Mouse (Mus musculus) MEL (cell line): ENCODE measurements at regions not wholly inside any gene's neighbourhood (a gene's known extent, or its start where the extent isn't known, plus 50 kb on each side); places are given as distances from the start of the nearest gene placed in this dataset.

Experiments used
- DNase-seq: peaks from one replicate; pipeline ENCODE4 v3.0.0; 2011; ENCODE audit warnings: low read depth, low spot score
- H3K27ac ChIP-seq: 2 replicates; pipeline ENCODE4 v1.5.1; 2012; ENCODE audit warnings: low read depth, mild to moderate bottlenecking, control low read depth, low read length, moderate library complexity; ENCODE audit not compliant: control insufficient read depth
- H3K27me3 ChIP-seq, 2 experiments: fragments of 150-350 bp in 1 of 2; sonication (generic) in 1 of 2; 2 replicates each; pipeline ENCODE4 v1.6.1; 2012; ENCODE audit warnings: low read length in 2 of 2, mild to moderate bottlenecking in 2 of 2, improper control_type of control experiment in 1 of 2, moderate library complexity in 1 of 2; ENCODE audit not compliant: insufficient read depth in 2 of 2, control insufficient read depth in 1 of 2
- H3K36me3 ChIP-seq, 2 experiments: 2 replicates each; pipeline ENCODE4 v1.6.1; 2012 to 2014; ENCODE audit warnings: low read length in 2 of 2, improper control_type of control experiment in 1 of 2, inconsistent platforms in 1 of 2, mild to moderate bottlenecking in 1 of 2; ENCODE audit not compliant: insufficient read depth in 2 of 2, control insufficient read depth in 1 of 2
- H3K4me1 ChIP-seq, 2 experiments: fragments of 150-350 bp in 1 of 2; sonication (generic) in 1 of 2; 2 replicates each; pipeline ENCODE4 v1.6.1; 2012; ENCODE audit warnings: low read length in 2 of 2, improper control_type of control experiment in 1 of 2, mild to moderate bottlenecking in 1 of 2; ENCODE audit not compliant: insufficient read depth in 2 of 2, control insufficient read depth in 1 of 2
- H3K4me3 ChIP-seq, 2 experiments: fragments of 150-350 bp in 1 of 2; sonication (generic) in 1 of 2; 2 replicates each; pipeline ENCODE4 v1.5.1; 2012; ENCODE audit warnings: low read depth in 2 of 2, low read length in 2 of 2, mild to moderate bottlenecking in 2 of 2, moderate library complexity in 2 of 2, control low read depth in 1 of 2, improper control_type of control experiment in 1 of 2; ENCODE audit not compliant: control insufficient read depth in 1 of 2, insufficient read depth in 1 of 2
- H3K79me2 ChIP-seq: 2 replicates; pipeline ENCODE4 v1.6.1; 2012; ENCODE audit warnings: mild to moderate bottlenecking, low read length, moderate library complexity; ENCODE audit not compliant: control insufficient read depth, poor library complexity, insufficient read depth
- H3K9ac ChIP-seq: 2 replicates; pipeline ENCODE4 v1.6.1; 2012; ENCODE audit warnings: low read depth, mild to moderate bottlenecking, control low read depth, low read length, moderate library complexity; ENCODE audit not compliant: control insufficient read depth, poor library complexity, severe bottlenecking
- H3K9me3 ChIP-seq: fragments of 150-350 bp; sonication (generic); replicated peaks from 2 replicates; pipeline ENCODE4 v1.6.1; 2012; ENCODE audit warnings: mild to moderate bottlenecking, low read length, improper control_type of control experiment, moderate library complexity; ENCODE audit not compliant: insufficient read depth
- CHD1 ChIP-seq: IDR thresholded peaks from 2 replicates; pipeline ENCODE4 v1.6.1; 2012; ENCODE audit warnings: low read depth, mild to moderate bottlenecking, inconsistent platforms, low read length, improper control_type of control experiment
- HCFC1 ChIP-seq: IDR thresholded peaks from 2 replicates; pipeline ENCODE4 v1.6.1; 2012; ENCODE audit warnings: low read depth, mild to moderate bottlenecking, inconsistent platforms, low read length, improper control_type of control experiment, moderate library complexity
- KAT2A ChIP-seq: conservative IDR thresholded peaks from 2 replicates; pipeline ENCODE4 v1.6.1; 2012; ENCODE audit warnings: low read depth, low read length, improper control_type of control experiment, inconsistent platforms
- MAFK ChIP-seq: IDR thresholded peaks from 2 replicates; pipeline ENCODE4 v1.6.1; 2011; ENCODE audit warnings: low read depth, mild to moderate bottlenecking, low read length, improper control_type of control experiment, borderline replicate concordance
- MAX ChIP-seq: IDR thresholded peaks from 2 replicates; pipeline ENCODE4 v1.6.1; 2011; ENCODE audit warnings: low read length, improper control_type of control experiment
- POLR2AphosphoS2 ChIP-seq: IDR thresholded peaks from 2 replicates; pipeline ENCODE4 v1.6.1; 2011; ENCODE audit warnings: low read length, improper control_type of control experiment
- POLR2AphosphoS5 ChIP-seq: IDR thresholded peaks from 2 replicates; pipeline ENCODE4 v1.6.1; 2012; ENCODE audit warnings: low read depth, borderline replicate concordance, mild to moderate bottlenecking, inconsistent platforms, low read length, moderate library complexity, mixed read lengths
- RAD21 ChIP-seq: IDR thresholded peaks from 2 replicates; pipeline ENCODE4 v1.6.1; 2011; ENCODE audit warnings: mild to moderate bottlenecking, low read depth, low read length, improper control_type of control experiment
- TCF12 ChIP-seq: IDR thresholded peaks from 2 replicates; pipeline ENCODE4 v1.6.1; 2014; ENCODE audit warnings: low read depth, mild to moderate bottlenecking, inconsistent platforms, low read length, improper control_type of control experiment, moderate library complexity
- UBTF ChIP-seq: IDR thresholded peaks from 2 replicates; pipeline ENCODE4 v1.6.1; 2012; ENCODE audit warnings: low read depth, mild to moderate bottlenecking, inconsistent platforms, low read length, improper control_type of control experiment, moderate library complexity, borderline replicate concordance; ENCODE audit not compliant: insufficient read depth
- USF1 ChIP-seq: IDR thresholded peaks from 2 replicates; pipeline ENCODE4 v1.6.1; 2014; ENCODE audit warnings: low read depth, mild to moderate bottlenecking, inconsistent platforms, low read length, improper control_type of control experiment, moderate library complexity
- ZC3H11A ChIP-seq: IDR thresholded peaks from 2 replicates; pipeline ENCODE4 v1.6.1; 2012; ENCODE audit warnings: low read depth, mild to moderate bottlenecking, inconsistent platforms, low read length, improper control_type of control experiment
- ZNF384 ChIP-seq: IDR thresholded peaks from 2 replicates; pipeline ENCODE4 v1.6.1; 2012; ENCODE audit warnings: low read depth, mild to moderate bottlenecking, inconsistent platforms, low read length, improper control_type of control experiment

- H3K9me3 ChIP-seq: no peaks in the 10 kb centered on the region
- H3K36me3 ChIP-seq: peaks cover 0 to 3% of the 10 kb centered on the region in 2 experiments; a peak in 2 of 4 replicates
- TF ChIP-seq MAFK (no peak), RAD21 (no peak), TCF12 (no peak), USF1 (no peak), ZNF384 (no peak), UBTF (no peak), HCFC1 (no peak), CHD1 (no peak), ZC3H11A (no peak), MAX (no peak)
- H3K27ac ChIP-seq: no peak overlapping the region
- no peak overlapping the region for H3K9ac ChIP-seq
- DNase-seq: no peak
- H3K79me2 ChIP-seq: no peaks in the 10 kb centered on the region
- no peaks in the 10 kb centered on the region for H3K27me3 ChIP-seq
- peaks cover 0 to 9% of the 10 kb centered on the region in 2 experiments; a peak in 1 of 4 replicates for H3K4me1 ChIP-seq
- H3K4me3 ChIP-seq: no peak overlapping the region
These were observed 53.9 kb upstream of the Zfp706 start for GRCm38 (mm10) chr15:37061501-37061900.

GRCm38 (mm10) chr15:37060831-37061230, 53.3 kb upstream of the Zfp706 start:
- Histone ChIP-seq H3K9me3 (no peaks in the 10 kb centered on the region), H3K9ac (no peak overlapping the region; the same call in 1 of the 2 replicates), H3K79me2 (no peaks in the 10 kb centered on the region), H3K36me3 (peaks cover 0 to 3% of the 10 kb centered on the region in 2 experiments; a peak in 2 of 4 replicates), H3K27me3 (no peaks in the 10 kb centered on the region), H3K4me1 (peaks cover 0 to 9% of the 10 kb centered on the region in 2 experiments; a peak in 1 of 4 replicates), H3K27ac (no peak overlapping the region), H3K4me3 (no peak overlapping the region)
- DNase-seq: no peak
- TF ChIP-seq POLR2AphosphoS5 (no peak), HCFC1 (no peak), KAT2A (no peak), POLR2AphosphoS2 (no peak)
